Mouse (Mus musculus) heart, postnatal 0 days (tissue): ENCODE data around the gene Zbtb16.

Source experiments
- CTCF ChIP-seq: IDR thresholded peaks from 2 replicates; pipeline ENCODE4 v1.5.1; 2016; ENCODE audit warnings: antibody characterized with exemption, control low read depth, low read depth
- EP300 ChIP-seq: IDR thresholded peaks from 2 replicates; pipeline ENCODE4 v1.6.1; 2016; ENCODE audit warnings: antibody characterized with exemption, low read depth

GRCm38 (mm10) chr9:48604939-48605598 is 231.0 kb downstream of the Zbtb16 start, which contains the start of gene Nnmt:
- no peak for TF ChIP-seq CTCF
- TF ChIP-seq EP300: no peak
